Mouse (Mus musculus) limb, embryonic 14.5 days (tissue): ENCODE data around the gene Rpusd3. TPM values are rescaled to one million over a fixed set of nuclear protein-coding genes. Genes with fewer than 3 reads are reported as not detected.

Experiments
- ATAC-seq: fragments of 200-750 bp; cut with Nextera tagmentation; 2 replicates; pipeline ENCODE4 v1.8.0; 2017; ENCODE audit warnings: low read depth, moderate number of reproducible peaks, moderate TSS enrichment; ENCODE audit not compliant: low FRiP score
- DNase-seq: peaks from one replicate; pipeline ENCODE4 v3.0.0-alpha.2; 2015; ENCODE audit warnings: low spot score
- H3K27ac ChIP-seq: fragments of 300-500 bp; sonication (generic); replicated peaks from 2 replicates; pipeline ENCODE4 v1.5.1; 2014; ENCODE audit warnings: low read depth, mild to moderate bottlenecking, low read length, moderate library complexity, mixed read lengths
- H3K27me3 ChIP-seq: fragments of 300-500 bp; sonication (generic); 2 replicates; pipeline ENCODE4 v1.6.1; 2014; ENCODE audit warnings: low read length, mixed read lengths; ENCODE audit not compliant: control insufficient read depth, insufficient read depth
- H3K36me3 ChIP-seq: fragments of 300-500 bp; sonication (generic); 2 replicates; pipeline ENCODE4 v1.6.1; 2014; ENCODE audit warnings: mild to moderate bottlenecking, low read length, moderate library complexity, mixed read lengths; ENCODE audit not compliant: control insufficient read depth, insufficient read depth
- H3K4me1 ChIP-seq: fragments of 300-500 bp; sonication (generic); 2 replicates; pipeline ENCODE4 v1.6.1; 2014; ENCODE audit warnings: antibody characterized with exemption, low read length, mixed read lengths; ENCODE audit not compliant: control insufficient read depth, insufficient read depth
- H3K4me2 ChIP-seq: fragments of 300-500 bp; sonication (generic); replicated peaks from 2 replicates; pipeline ENCODE4 v1.6.1; 2014; ENCODE audit warnings: low read depth, mild to moderate bottlenecking, low read length, moderate library complexity; ENCODE audit not compliant: severe bottlenecking
- H3K4me3 ChIP-seq: fragments of 300-500 bp; sonication (generic); replicated peaks from 2 replicates; pipeline ENCODE4 v1.5.1; 2014; ENCODE audit warnings: low read length
- H3K9ac ChIP-seq: fragments of 300-500 bp; sonication (generic); 2 replicates; pipeline ENCODE4 v1.6.1; 2014; ENCODE audit warnings: mild to moderate bottlenecking, low read depth, low read length, moderate library complexity; ENCODE audit not compliant: severe bottlenecking
- H3K9me3 ChIP-seq: fragments of 300-500 bp; sonication (generic); 2 replicates; pipeline ENCODE4 v1.6.1; 2016; ENCODE audit warnings: low read length; ENCODE audit not compliant: control insufficient read depth
- POLR2A ChIP-seq: fragments of 200-500 bp; IDR thresholded peaks from 2 replicates; pipeline ENCODE4 v1.8.0; 2012; ENCODE audit warnings: inconsistent platforms, mild to moderate bottlenecking, moderate library complexity, borderline replicate concordance; ENCODE audit not compliant: insufficient read depth, insufficient read length; ENCODE audit errors: extremely low read depth
- WGBS: fragments of 180-500 bp; shearing (Covaris S2); extraction: QIAGEN DNeasy Blood & Tissue Kit; methylation state at CpG from one replicate; pipeline ENCODE4 v1.1.7; 2014; 5-methylcytosine and 5-hydroxymethylcytosine counted together
- polyA plus RNA-seq, 2 experiments: library from polyadenylated mRNA; depleted of rRNA in 1 of 2; stranded (reverse) in 1 of 2; unstranded in 1 of 2; fragments of >200 nt; fragmentation: Nextera tagmentation in 1 of 2; extraction: Ambion mirVana in 1 of 2; gene quantifications; 2 replicates each; pipeline versions ENCODE4 v1.2.1 to v1.2.3; 2012 to 2014

Gene Rpusd3
- polyA plus RNA-seq, 2 experiments, result 25.1 to 38.9 TPM

- Histone ChIP-seq H3K9ac (peak overlapping the region; percentile 91), H3K27me3 (no peaks in the 10 kb centered on the region), H3K36me3 (peaks cover 19% of the 10 kb centered on the region), H3K9me3 (no peaks in the 10 kb centered on the region), H3K4me3 (peak overlapping the region; percentile 96), H3K4me1 (peaks cover 4% of the 10 kb centered on the region; the same call in 1 of the 2 replicates), H3K4me2 (peak overlapping the region; percentile 68), H3K27ac (no peak overlapping the region)
- no peak for ATAC-seq
- 51% methylated on average over 12 of the region's 12 CpGs for WGBS
- TF ChIP-seq POLR2A, result no peak
- no peak for DNase-seq
These were observed 24.0 kb upstream of the Rpusd3 start for GRCm38 (mm10) chr6:113443091-113443490.

DNA sequence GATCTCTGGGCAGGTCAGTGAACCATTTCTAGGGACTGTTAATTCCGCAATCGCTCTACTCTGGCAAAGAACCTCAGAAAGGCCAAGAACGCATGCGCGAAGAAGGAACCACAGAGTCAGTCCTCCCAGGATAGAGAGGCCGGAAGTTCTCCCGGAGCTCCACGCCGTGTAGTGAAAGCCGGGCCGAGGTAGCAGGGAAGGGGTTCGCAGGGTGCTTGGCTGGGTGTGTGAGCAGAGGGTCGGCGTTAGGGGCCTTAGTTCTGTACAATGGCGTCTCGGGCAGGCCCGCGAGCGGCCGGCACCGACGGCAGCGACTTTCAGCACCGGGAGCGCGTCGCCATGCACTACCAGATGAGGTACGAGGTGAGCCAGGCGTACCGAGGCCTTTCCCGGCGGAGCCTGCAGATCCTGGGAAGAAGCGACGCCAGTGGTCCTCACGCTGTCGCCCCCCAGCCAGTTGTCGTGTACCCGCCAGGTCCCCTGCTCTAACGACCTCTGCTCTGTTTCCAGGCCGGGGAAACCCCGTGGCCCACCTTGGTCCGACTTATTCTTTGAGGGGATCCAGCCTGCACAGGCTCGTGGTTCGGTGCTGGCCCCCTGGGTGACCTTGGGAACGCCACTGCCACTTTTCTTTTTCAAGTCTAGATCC lies 23.4 kb upstream of the Rpusd3 start, which contains the start of gene Jagn1:
Jagn1 (plus strand) TSS at position 128 of the 649 bp plus-strand sequence.
- peak within 1 kb of the TSS; percentile 91 for H3K9ac ChIP-seq
- peaks cover 14% of the 10 kb centered on the region for H3K36me3 ChIP-seq
- peak; percentile 90 for ATAC-seq
- peak within 1 kb of the TSS; percentile 70; the same call in 1 of the 2 replicates for H3K27ac ChIP-seq
- H3K27me3 ChIP-seq, result no peaks in the 10 kb centered on the region
- no peaks in the 10 kb centered on the region for H3K9me3 ChIP-seq
- peak within 1 kb of the TSS; percentile 96 for H3K4me3 ChIP-seq
- H3K4me1 ChIP-seq, result peaks cover 4% of the 10 kb centered on the region; the same call in 1 of the 2 replicates
- peak within 1 kb of the TSS; percentile 68 for H3K4me2 ChIP-seq
- DNase-seq, result peak; percentile 97
- WGBS, result under 1% methylated on average over 40 of the region's 45 CpGs
- TF ChIP-seq POLR2A, result no peak; the same call in 1 of the 2 replicates

DNA sequence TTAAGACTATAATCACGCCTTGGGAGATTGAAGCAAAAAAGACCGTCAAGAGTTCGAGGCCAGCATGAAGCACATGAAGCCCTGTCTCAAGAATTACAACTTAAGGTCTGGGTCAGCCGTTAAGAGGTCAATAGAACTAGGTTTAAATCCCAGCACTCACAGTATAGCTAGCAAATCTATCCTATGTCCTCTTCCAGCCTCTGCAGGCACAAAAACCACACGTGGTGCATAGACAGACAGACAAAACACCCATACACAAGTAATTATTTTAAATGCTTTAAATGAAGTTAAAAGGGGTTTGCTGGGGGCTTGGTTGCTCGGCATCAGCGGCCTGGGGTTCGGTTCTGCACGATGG lies 22.9 kb upstream of the Rpusd3 start:
- peaks cover 9% of the 10 kb centered on the region for H3K36me3 ChIP-seq
- H3K27ac ChIP-seq, result no peak overlapping the region
- peak overlapping the region; percentile 91 for H3K9ac ChIP-seq
- peaks cover 4% of the 10 kb centered on the region; the same call in 1 of the 2 replicates for H3K4me1 ChIP-seq
- no peaks in the 10 kb centered on the region for H3K9me3 ChIP-seq
- DNase-seq (no peak), ATAC-seq (peak; percentile 6; the same call in 1 of the 2 replicates)
- no peak for TF ChIP-seq POLR2A
- peak overlapping the region; percentile 96 for H3K4me3 ChIP-seq
- 43% methylated on average over 9 of the region's 9 CpGs for WGBS
- no peaks in the 10 kb centered on the region for H3K27me3 ChIP-seq
- H3K4me2 ChIP-seq, result peak overlapping the region; percentile 68

DNA sequence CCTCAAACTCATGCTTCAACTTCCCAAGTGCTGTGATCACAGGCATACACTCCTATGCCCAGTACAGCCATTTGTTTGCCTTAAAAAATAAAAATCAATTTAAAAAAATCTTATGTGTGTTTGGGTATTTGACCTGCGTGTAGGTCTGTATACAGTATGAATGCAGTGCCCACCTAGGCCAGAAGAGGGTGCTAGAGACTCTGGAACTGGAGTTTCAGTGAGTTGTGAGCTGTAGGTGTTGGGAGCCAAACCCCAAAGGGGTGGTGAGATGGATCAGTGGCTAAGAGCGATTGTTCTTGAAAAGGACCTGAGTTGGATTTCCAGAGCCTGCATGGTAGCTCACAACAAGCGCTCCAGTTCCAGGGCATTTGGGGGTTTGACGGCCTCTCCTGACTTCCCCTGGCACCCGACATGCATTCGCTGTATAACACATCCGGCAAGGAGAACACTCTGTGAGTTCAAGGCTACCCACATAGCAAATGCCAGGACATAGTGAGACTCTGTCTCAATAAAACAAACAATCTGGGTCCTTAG lies 22.1 kb upstream of the Rpusd3 start:
- DNase-seq, result peak; percentile 85
- H3K4me2 ChIP-seq, result no peak overlapping the region
- ATAC-seq, result no peak
- peaks cover 4% of the 10 kb centered on the region; the same call in 1 of the 2 replicates for H3K4me1 ChIP-seq
- TF ChIP-seq POLR2A, result no peak
- H3K36me3 ChIP-seq, result 0 out of 2 replicates have a peak, but pooled peaks cover under 1% of the 10 kb centered on the region
- H3K27ac ChIP-seq, result no peak overlapping the region
- 58% methylated on average over 7 of the region's 7 CpGs for WGBS
- no peaks in the 10 kb centered on the region for H3K9me3 ChIP-seq
- no peak overlapping the region for H3K4me3 ChIP-seq
- H3K9ac ChIP-seq, result no peak overlapping the region
- no peaks in the 10 kb centered on the region for H3K27me3 ChIP-seq

DNA sequence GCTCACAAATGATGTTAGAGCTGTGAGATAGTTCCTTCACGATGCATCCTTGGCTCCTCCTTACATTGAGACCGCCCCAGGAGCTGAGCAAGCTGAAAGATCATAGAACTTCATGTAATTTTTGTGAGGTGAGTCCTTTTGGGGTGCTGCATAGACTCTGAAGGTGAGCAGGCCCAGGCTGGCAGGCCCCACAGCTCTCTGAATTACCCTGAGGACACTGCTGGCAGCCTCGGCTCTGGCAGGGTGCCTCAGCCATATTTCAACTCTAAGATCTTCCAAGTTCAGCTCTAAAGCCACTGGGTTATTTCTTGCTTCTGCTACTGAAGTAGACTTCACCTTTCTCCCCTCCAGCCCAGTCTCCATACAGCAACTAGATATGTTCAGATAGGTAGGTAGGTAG lies 21.5 kb upstream of the Rpusd3 start:
- no peak overlapping the region for H3K9ac ChIP-seq
- DNase-seq, result no peak
- H3K36me3 ChIP-seq, result no peaks in the 10 kb centered on the region
- no peak for TF ChIP-seq POLR2A
- no peak overlapping the region for H3K27ac ChIP-seq
- H3K4me2 ChIP-seq, result no peak overlapping the region
- 80% methylated on average over 3 of the region's 3 CpGs for WGBS
- H3K4me3 ChIP-seq, result no peak overlapping the region
- peaks cover 4% of the 10 kb centered on the region; the same call in 1 of the 2 replicates for H3K4me1 ChIP-seq
- no peaks in the 10 kb centered on the region for H3K27me3 ChIP-seq
- no peaks in the 10 kb centered on the region for H3K9me3 ChIP-seq
- no peak for ATAC-seq
